Mouse (Mus musculus): ENCODE data around the gene Ldlr. TPM values are rescaled to one million over a fixed set of nuclear protein-coding genes. Genes with fewer than 3 reads are reported as not detected.

The Ldlr gene
- polyA plus RNA-seq, 1 experiment from 2014 or later: 23.8 TPM

DNA sequence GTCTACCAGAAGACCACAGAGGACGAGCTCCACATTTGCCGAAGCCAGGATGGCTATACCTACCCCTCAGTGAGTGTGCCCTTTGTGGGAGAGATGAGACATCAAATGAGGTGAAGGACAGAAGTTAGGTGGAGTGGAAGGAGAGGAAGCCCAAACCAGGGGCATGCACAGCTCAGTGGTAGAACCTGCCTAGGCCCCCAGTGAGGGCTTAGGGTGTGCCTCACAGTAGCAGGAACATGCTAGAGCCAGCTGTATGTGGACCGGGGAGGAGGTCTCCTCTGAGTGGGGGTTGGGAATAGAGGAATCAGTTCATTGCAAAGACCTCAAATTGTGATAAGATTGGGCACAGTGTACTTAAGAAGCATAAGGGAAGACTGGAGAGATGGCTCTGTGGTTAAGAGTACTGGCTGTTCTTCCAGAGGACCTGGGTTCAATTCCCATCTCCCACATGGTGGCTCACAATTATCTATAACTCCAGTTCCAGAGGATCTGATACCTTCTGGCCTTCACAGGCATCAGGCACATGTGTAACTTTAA lies 24.0 kb downstream of the Ldlr start:
- no peak for ATAC-seq (ENCODE audit: insufficient number of reproducible peaks, insufficient read depth, low FRiP score, low read depth)
- H3K36me3 ChIP-seq (ENCODE audit: control insufficient read depth, insufficient read depth, low read length): peaks cover 66% of the 10 kb centered on the region
- WGBS: 88% methylated on average over 3 of the region's 3 CpGs

DNA sequence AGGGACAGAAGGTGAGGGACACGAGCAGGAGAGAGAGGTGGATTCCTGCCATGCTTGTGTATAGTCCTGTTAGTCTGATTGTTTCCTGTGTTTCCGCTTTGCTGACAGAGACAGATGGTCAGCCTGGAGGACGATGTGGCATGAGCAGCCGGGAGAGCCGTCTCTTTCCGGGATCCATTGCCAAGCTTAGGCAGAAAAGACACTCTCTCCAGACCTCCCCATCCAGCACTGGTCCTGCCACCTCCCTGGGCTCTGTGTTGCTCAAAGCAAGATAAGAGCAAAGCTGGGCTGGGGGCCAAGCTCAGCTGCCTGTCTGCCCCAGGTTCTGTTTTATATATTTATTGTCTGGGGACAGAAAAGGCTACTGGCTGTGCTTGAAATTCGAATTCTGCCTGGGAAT lies 24.8 kb downstream of the Ldlr start:
- Histone ChIP-seq H3K36me3 (ENCODE audit: control insufficient read depth, insufficient read depth, low read length) (peaks cover 59% of the 10 kb centered on the region), H3K9ac (replicated peaks; ENCODE audit: low read depth, low read length) (no peak overlapping the region; the same call in 1 of the 2 replicates), H3K27me3 (ENCODE audit: control insufficient read depth, insufficient read depth, low read length) (no peaks in the 10 kb centered on the region), H3K4me3 (ENCODE audit: low read depth, low read length) (no peak overlapping the region), H3K27ac (ENCODE audit: low read length) (peak overlapping the region; percentile 33; the same call in 1 of the 2 replicates), H3K9me3 (ENCODE audit: control insufficient read depth, low read depth, low read length) (no peaks in the 10 kb centered on the region), H3K4me2 (replicated peaks; ENCODE audit: low read depth, low read length) (no peak overlapping the region), H3K4me1 (ENCODE audit: control insufficient read depth, insufficient read depth, low read length) (no peaks in the 10 kb centered on the region)
- 31% methylated on average over 7 of the region's 7 CpGs for WGBS
- ATAC-seq (ENCODE audit: insufficient number of reproducible peaks, insufficient read depth, low FRiP score, low read depth): no peak

More for the DNA sequence above, 24.0 kb downstream of the Ldlr start:
- Histone ChIP-seq H3K4me3 (ENCODE audit: low read depth, low read length) (no peak overlapping the region), H3K27ac (ENCODE audit: low read length) (no peak overlapping the region), H3K9ac (replicated peaks; ENCODE audit: low read depth, low read length) (no peak overlapping the region), H3K27me3 (ENCODE audit: control insufficient read depth, insufficient read depth, low read length) (no peaks in the 10 kb centered on the region), H3K4me2 (replicated peaks; ENCODE audit: low read depth, low read length) (no peak overlapping the region), H3K4me1 (ENCODE audit: control insufficient read depth, insufficient read depth, low read length) (no peaks in the 10 kb centered on the region), H3K9me3 (ENCODE audit: control insufficient read depth, low read depth, low read length) (no peaks in the 10 kb centered on the region)

DNA sequence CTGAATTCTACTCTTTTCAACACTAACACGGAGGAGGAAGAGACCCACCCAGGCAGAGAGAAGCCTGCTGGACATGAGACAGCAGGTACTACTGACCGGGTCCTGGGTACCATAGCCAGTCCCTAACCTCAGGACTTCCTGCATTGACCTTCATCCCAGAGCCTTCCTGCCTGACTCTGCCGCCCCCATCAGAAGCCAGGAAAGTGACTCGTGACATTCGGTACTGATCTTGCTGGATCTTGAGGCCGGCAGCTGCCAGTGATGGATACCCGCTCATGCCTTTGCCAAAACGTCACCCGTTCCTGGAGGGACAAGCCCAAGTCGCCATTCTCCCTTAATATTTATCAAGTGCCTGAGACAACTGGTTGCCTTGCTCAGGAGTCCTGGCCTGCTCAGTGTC lies 25.2 kb downstream of the Ldlr start:
- 82% methylated on average over 10 of the region's 10 CpGs for WGBS

DNA sequence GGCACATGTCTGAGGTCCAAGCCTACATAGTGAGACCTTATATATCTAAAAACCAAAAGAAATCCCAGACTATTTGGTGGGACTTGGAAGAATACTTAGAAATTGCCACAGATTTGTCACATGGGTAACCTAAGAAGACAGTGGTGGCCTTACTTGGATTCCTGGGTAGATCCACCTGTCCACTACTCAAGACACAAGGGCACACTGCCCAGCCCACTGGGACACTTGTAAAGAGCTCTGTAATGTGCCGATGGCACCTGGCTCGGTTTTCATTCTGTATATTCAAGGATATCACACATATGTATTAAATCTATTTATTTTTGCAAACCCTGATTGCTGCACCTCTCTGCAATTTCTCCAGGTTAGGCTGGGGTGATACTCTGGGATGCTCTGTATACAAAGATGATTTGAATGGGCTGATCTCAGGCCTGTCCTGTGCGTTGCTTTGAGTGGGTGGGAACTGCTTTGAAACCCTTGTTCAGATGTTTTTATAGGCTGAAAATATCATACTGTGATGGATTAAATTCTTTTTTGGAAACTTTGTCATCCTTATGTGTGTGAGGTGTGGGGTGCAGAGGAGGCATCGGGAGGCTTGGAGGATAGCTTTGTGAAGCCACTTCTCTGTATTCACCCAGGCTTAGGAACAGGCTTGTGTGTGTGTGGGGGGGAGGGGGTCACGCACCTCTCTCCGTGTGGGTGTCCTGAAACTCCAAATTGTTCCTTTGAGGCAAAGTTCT lies 26.3 kb downstream of the Ldlr start:
- H3K4me3 ChIP-seq (ENCODE audit: low read depth, low read length): no peak overlapping the region

More for the DNA sequence above, 25.2 kb downstream of the Ldlr start:
- Histone ChIP-seq H3K4me2 (replicated peaks; ENCODE audit: low read depth, low read length) (no peak overlapping the region), H3K9me3 (ENCODE audit: control insufficient read depth, low read depth, low read length) (no peaks in the 10 kb centered on the region), H3K27me3 (ENCODE audit: control insufficient read depth, insufficient read depth, low read length) (no peaks in the 10 kb centered on the region), H3K4me1 (ENCODE audit: control insufficient read depth, insufficient read depth, low read length) (no peaks in the 10 kb centered on the region), H3K27ac (ENCODE audit: low read length) (peak overlapping the region; percentile 33; the same call in 1 of the 2 replicates), H3K9ac (replicated peaks; ENCODE audit: low read depth, low read length) (no peak overlapping the region; the same call in 1 of the 2 replicates), H3K36me3 (ENCODE audit: control insufficient read depth, insufficient read depth, low read length) (peaks cover 59% of the 10 kb centered on the region), H3K4me3 (ENCODE audit: low read depth, low read length) (no peak overlapping the region)
- no peak for ATAC-seq (ENCODE audit: insufficient number of reproducible peaks, insufficient read depth, low FRiP score, low read depth)

DNA sequence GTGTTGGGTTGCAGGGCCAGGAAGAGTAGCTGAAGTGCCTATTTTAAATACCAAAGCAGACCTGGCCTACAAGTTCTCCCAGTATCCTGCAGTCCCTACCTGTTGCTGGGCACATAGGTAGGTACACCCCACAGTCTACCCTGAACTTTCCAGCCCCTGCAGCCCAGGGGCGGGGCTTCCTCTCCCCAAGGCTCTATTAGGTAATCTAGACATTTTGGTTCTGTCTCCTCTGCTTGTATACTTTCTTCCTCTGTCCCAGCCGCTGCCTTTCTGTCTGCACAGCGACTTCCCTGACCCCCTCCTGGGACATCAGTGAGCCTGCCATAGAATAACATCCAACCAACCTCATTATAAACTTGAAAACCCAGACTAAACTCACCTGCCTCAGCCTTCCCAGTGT lies 27.1 kb downstream of the Ldlr start:
- Histone ChIP-seq H3K4me3 (ENCODE audit: low read depth, low read length) (no peak overlapping the region), H3K4me1 (ENCODE audit: control insufficient read depth, insufficient read depth, low read length) (peaks cover 7% of the 10 kb centered on the region; the same call in 1 of the 2 replicates), H3K9ac (replicated peaks; ENCODE audit: low read depth, low read length) (no peak overlapping the region), H3K27me3 (ENCODE audit: control insufficient read depth, insufficient read depth, low read length) (no peaks in the 10 kb centered on the region), H3K9me3 (ENCODE audit: control insufficient read depth, low read depth, low read length) (no peaks in the 10 kb centered on the region), H3K36me3 (ENCODE audit: control insufficient read depth, insufficient read depth, low read length) (peaks cover 44% of the 10 kb centered on the region), H3K4me2 (replicated peaks; ENCODE audit: low read depth, low read length) (no peak overlapping the region), H3K27ac (ENCODE audit: low read length) (no peak overlapping the region)
- 74% methylated on average over 3 of the region's 3 CpGs for WGBS
- ATAC-seq (ENCODE audit: insufficient number of reproducible peaks, insufficient read depth, low FRiP score, low read depth): no peak

More for the DNA sequence above, 26.3 kb downstream of the Ldlr start:
- 86% methylated on average over 6 of the region's 6 CpGs for WGBS
- Histone ChIP-seq H3K36me3 (ENCODE audit: control insufficient read depth, insufficient read depth, low read length) (peaks cover 52% of the 10 kb centered on the region), H3K27me3 (ENCODE audit: control insufficient read depth, insufficient read depth, low read length) (no peaks in the 10 kb centered on the region), H3K27ac (ENCODE audit: low read length) (no peak overlapping the region), H3K9ac (replicated peaks; ENCODE audit: low read depth, low read length) (no peak overlapping the region), H3K4me1 (ENCODE audit: control insufficient read depth, insufficient read depth, low read length) (peaks cover 7% of the 10 kb centered on the region; the same call in 1 of the 2 replicates), H3K4me2 (replicated peaks; ENCODE audit: low read depth, low read length) (no peak overlapping the region), H3K9me3 (ENCODE audit: control insufficient read depth, low read depth, low read length) (no peaks in the 10 kb centered on the region)
- ATAC-seq (ENCODE audit: insufficient number of reproducible peaks, insufficient read depth, low FRiP score, low read depth): no peak

DNA sequence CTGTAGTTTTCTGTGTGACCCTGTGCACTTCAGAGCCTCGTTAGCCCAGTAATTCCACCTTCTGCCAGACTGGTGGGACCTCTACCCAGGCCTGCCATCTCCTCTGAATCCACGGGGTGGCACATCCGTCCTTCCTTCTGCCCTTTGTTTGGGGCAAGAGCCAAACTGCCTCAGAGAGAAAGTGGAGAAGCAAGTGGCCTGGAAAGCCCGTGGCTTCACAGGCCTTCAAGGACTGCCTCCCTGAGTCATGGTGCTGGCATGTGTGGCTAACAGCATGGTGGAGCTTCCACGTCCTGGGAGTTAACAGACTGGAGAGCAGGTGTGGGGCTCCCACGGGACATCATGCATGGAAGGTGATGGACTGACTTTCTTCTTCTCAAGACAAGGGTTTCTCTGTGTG lies 28.1 kb downstream of the Ldlr start:
- no peak overlapping the region for H3K4me2 ChIP-seq (replicated peaks; ENCODE audit: low read depth, low read length)
- peaks cover 7% of the 10 kb centered on the region; the same call in 1 of the 2 replicates for H3K4me1 ChIP-seq (ENCODE audit: control insufficient read depth, insufficient read depth, low read length)
- no peak overlapping the region for H3K4me3 ChIP-seq (ENCODE audit: low read depth, low read length)
- H3K9ac ChIP-seq (replicated peaks; ENCODE audit: low read depth, low read length): no peak overlapping the region
- no peak overlapping the region for H3K27ac ChIP-seq (ENCODE audit: low read length)
- WGBS: 72% methylated on average over 6 of the region's 6 CpGs
- H3K27me3 ChIP-seq (ENCODE audit: control insufficient read depth, insufficient read depth, low read length): no peaks in the 10 kb centered on the region
- H3K9me3 ChIP-seq (ENCODE audit: control insufficient read depth, low read depth, low read length): no peaks in the 10 kb centered on the region
- H3K36me3 ChIP-seq (ENCODE audit: control insufficient read depth, insufficient read depth, low read length): peaks cover 42% of the 10 kb centered on the region
- no peak for ATAC-seq (ENCODE audit: insufficient number of reproducible peaks, insufficient read depth, low FRiP score, low read depth)

DNA sequence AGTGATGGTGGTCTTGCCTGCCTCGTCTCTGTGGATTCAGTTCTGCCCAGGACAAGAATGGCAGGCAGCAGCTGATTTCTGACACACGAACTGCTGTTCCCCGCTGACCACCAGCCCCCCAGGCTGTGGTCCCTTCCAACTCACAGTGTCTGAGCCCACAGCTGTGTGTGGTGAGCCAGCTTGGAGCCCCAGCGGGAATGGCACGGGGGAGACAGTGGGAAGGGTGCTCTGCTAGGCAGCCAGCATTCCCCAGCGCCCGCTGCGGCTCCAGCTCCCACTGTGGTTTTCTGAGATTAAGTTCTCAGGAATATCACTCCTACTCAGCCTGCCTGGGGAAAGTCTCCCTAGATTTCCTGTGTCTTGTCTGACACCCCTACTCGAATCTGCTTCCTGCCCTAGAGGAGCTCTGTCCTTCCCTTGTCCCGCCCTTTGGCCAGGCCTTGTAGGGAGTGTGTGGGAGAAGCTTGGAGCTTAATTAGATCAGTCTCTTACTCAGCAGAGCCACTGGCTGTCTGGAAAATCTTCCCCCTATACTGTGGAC lies 29.0 kb downstream of the Ldlr start:
- 43% methylated on average over 10 of the region's 10 CpGs for WGBS
- no peaks in the 10 kb centered on the region for H3K27me3 ChIP-seq (ENCODE audit: control insufficient read depth, insufficient read depth, low read length)
- no peak overlapping the region for H3K9ac ChIP-seq (replicated peaks; ENCODE audit: low read depth, low read length)
- H3K4me2 ChIP-seq (replicated peaks; ENCODE audit: low read depth, low read length): no peak overlapping the region
- H3K4me3 ChIP-seq (ENCODE audit: low read depth, low read length): no peak overlapping the region
- peaks cover 32% of the 10 kb centered on the region for H3K36me3 ChIP-seq (ENCODE audit: control insufficient read depth, insufficient read depth, low read length)
- ATAC-seq (ENCODE audit: insufficient number of reproducible peaks, insufficient read depth, low FRiP score, low read depth): peak; percentile 42; the same call in 1 of the 2 replicates
- peak overlapping the region; percentile 39; the same call in 1 of the 2 replicates for H3K27ac ChIP-seq (ENCODE audit: low read length)
- no peaks in the 10 kb centered on the region for H3K9me3 ChIP-seq (ENCODE audit: control insufficient read depth, low read depth, low read length)
- peaks cover 7% of the 10 kb centered on the region; the same call in 1 of the 2 replicates for H3K4me1 ChIP-seq (ENCODE audit: control insufficient read depth, insufficient read depth, low read length)

DNA sequence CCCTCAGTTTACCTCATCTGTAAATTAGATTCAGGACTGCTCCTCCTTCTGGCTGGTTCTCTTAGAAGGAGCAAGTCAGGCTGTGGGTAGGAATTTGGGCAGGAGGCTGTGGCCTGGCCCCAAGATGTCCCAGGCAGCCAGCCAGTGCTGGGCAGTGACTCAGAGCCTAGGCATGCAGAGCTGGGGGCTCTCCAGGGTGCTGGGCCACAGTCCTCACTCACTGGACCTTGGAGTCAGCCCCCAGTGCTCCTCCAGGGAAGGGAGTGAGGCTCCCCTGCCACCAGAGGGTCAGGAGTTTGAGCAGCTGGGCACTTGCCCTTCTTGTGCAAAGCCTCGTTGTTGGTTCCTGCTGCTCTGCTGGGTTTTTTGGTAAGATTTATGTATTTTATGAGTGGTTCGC lies 30.7 kb downstream of the Ldlr start:
- Histone ChIP-seq H3K4me2 (replicated peaks; ENCODE audit: low read depth, low read length) (no peak overlapping the region), H3K4me3 (ENCODE audit: low read depth, low read length) (no peak overlapping the region), H3K27me3 (ENCODE audit: control insufficient read depth, insufficient read depth, low read length) (no peaks in the 10 kb centered on the region), H3K36me3 (ENCODE audit: control insufficient read depth, insufficient read depth, low read length) (peaks cover 18% of the 10 kb centered on the region), H3K9me3 (ENCODE audit: control insufficient read depth, low read depth, low read length) (no peaks in the 10 kb centered on the region), H3K4me1 (ENCODE audit: control insufficient read depth, insufficient read depth, low read length) (peaks cover 12% of the 10 kb centered on the region; the same call in 1 of the 2 replicates), H3K27ac (ENCODE audit: low read length) (peak overlapping the region; percentile 22; the same call in 1 of the 2 replicates), H3K9ac (replicated peaks; ENCODE audit: low read depth, low read length) (no peak overlapping the region)
- 65% methylated on average over 2 of the region's 2 CpGs for WGBS
- no peak for ATAC-seq (ENCODE audit: insufficient number of reproducible peaks, insufficient read depth, low FRiP score, low read depth)
